Mouse (Mus musculus): ENCODE measurements at regions not wholly inside any gene's neighbourhood (a gene's known extent, or its start where the extent isn't known, plus 50 kb on each side); places are given as distances from the start of the nearest gene placed in this dataset.

- DNase-seq = no peak
Measured at GRCm38 (mm10) chr16:26168216-26168615, 62.6 kb upstream of the P3h2 start.

- DNase-seq = no peak
Measured at GRCm38 (mm10) chr16:26164066-26164465, 58.5 kb upstream of the P3h2 start.

GRCm38 (mm10) chr16:26163401-26163800 lies 57.8 kb upstream of the P3h2 start:
- DNase-seq = no peak

- no peak for DNase-seq
Measured at GRCm38 (mm10) chr16:26157606-26158005, 52.0 kb upstream of the P3h2 start.

All from right cerebral cortex, postnatal 25 days (tissue).